Mouse (Mus musculus): Measurements from ENCODE around the gene Il12rb2.

The Il12rb2 gene

DNA sequence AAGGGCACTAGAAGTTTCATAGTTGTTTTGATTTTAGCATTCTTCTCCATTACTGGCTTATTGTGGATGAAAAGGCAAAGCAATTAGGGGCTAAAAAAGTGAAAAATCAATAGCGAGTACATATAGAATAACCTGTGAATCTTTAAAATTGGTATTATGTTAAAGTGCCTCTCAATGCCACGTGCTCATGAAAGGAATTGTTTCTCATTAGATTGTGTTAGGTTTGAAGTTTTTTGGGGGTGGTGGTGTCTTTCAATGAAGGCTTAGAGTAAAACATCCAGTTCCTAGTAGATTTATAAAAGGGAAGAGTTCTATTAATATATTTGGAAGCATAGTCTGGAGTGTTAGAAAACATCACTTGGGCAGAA lies 107.8 kb downstream of the Il12rb2 start:
- no peaks in the 10 kb centered on the region for H3K27me3 ChIP-seq (ENCODE audit: control insufficient read depth, insufficient read depth, low read length, poor library complexity, severe bottlenecking)
- no peak for DNase-seq (ENCODE audit: low read depth, low spot score)
- peaks cover 4% of the 10 kb centered on the region; the same call in 1 of the 2 replicates for H3K36me3 ChIP-seq (ENCODE audit: control insufficient read depth, insufficient read depth, low read length, poor library complexity, severe bottlenecking)

DNA sequence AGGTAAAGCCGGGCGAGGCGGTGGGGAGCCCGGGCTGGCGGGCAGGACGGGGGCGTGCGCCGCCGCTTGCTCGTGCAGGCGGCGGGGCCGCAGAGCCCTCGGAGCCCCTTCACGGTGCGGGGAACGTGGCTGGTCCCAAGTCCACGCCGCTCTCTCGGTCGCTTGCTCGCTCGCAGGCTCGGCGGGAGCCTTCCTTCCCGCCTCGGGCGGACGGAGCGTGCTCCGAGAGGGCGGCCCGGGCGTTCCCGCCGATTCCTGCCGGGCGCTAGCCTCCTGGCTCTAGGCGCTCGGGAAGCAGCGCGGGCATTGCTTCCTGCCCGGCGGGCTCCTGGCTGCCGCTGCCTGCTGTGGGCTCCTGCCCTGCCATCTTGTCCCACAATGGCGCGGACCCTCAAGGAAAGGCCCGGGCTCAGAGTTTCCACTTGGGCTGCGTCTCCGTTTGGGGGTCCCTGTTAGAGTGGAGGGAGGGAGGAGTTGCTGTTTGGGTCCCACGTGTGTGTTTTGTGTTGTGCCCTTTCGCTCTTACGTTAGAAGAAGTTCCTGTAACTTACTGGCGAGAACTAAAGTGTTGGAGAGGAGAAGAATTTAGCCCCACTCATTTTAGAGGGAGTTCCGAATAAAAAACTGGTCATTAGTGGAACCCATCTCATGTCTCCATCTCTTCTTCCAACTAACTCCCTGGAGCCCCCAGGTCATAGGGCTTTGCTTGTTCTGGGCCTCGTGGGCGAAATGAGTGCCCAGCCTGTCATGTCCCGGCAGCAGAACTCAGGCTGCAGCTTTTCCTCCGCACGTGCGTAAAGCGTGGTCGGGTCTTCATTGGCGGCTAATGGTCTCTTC lies 108.4 kb downstream of the Il12rb2 start:
- peak; percentile 34 for DNase-seq (ENCODE audit: low read depth, low spot score)
- Histone ChIP-seq H3K27me3 (ENCODE audit: control insufficient read depth, insufficient read depth, low read length, poor library complexity, severe bottlenecking) (no peaks in the 10 kb centered on the region), H3K36me3 (ENCODE audit: control insufficient read depth, insufficient read depth, low read length, poor library complexity, severe bottlenecking) (peaks cover 2% of the 10 kb centered on the region; the same call in 1 of the 2 replicates)

- DNase-seq (ENCODE audit: low read depth, low spot score): peak; percentile 98
- Histone ChIP-seq H3K36me3 (ENCODE audit: control insufficient read depth, insufficient read depth, low read length, poor library complexity, severe bottlenecking) (peaks cover 2% of the 10 kb centered on the region; the same call in 1 of the 2 replicates), H3K27me3 (ENCODE audit: control insufficient read depth, insufficient read depth, low read length, poor library complexity, severe bottlenecking) (no peaks in the 10 kb centered on the region)
Observed at GRCm38 (mm10) chr6:67266664-67267407, 109.2 kb downstream of the Il12rb2 start.

- Histone ChIP-seq H3K36me3 (ENCODE audit: control insufficient read depth, insufficient read depth, low read length, poor library complexity, severe bottlenecking) (no peaks in the 10 kb centered on the region), H3K27me3 (ENCODE audit: control insufficient read depth, insufficient read depth, low read length, poor library complexity, severe bottlenecking) (no peaks in the 10 kb centered on the region)
- DNase-seq (ENCODE audit: low read depth, low spot score): no peak
Observed at GRCm38 (mm10) chr6:67266159-67266657, 109.8 kb downstream of the Il12rb2 start.

DNA sequence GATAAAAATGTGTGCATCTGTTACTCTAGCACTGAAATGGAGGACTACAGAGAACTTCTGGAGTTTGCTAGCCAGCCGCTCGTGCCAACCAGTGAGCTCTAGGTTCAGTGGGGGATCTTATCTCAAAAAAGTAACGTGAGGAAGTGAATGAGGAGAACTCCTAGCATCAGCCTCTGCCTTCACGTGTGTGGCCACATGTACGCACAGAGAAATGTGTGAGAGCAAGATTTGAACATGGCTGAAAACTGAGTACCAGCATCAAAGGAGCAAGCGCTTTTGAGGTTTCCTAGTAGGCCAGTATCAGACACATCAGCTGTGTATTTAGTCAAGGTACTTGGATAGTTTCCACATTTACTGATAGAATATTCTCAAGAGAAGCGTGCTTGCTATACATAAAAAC lies 111.1 kb downstream of the Il12rb2 start:
- Histone ChIP-seq H3K36me3 (ENCODE audit: control insufficient read depth, insufficient read depth, low read length, poor library complexity, severe bottlenecking) (no peaks in the 10 kb centered on the region), H3K27me3 (ENCODE audit: control insufficient read depth, insufficient read depth, low read length, poor library complexity, severe bottlenecking) (no peaks in the 10 kb centered on the region)
- DNase-seq (ENCODE audit: low read depth, low spot score): no peak

DNA sequence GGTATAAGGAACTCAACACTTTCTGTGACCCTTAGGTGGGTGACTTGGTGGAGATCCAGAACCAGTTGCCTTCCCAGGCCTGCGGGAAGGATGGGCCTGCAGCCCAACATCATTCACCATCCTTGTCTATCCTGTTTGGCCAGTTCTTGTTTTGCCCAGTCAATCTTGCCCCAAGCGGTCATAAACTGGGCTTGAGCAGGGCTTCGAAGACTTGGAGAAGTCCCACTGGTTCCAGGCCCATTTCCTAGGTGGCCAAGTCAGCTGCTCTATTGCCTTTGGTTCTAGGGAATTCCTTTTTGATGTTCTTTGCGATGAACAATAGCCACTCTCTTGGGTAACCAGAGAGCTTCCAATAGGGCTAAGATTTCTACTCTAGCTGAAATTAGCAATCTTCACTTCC lies 124.9 kb downstream of the Il12rb2 start:
- no peaks in the 10 kb centered on the region for H3K36me3 ChIP-seq (ENCODE audit: control insufficient read depth, insufficient read depth, low read length, poor library complexity, severe bottlenecking)
- DNase-seq (ENCODE audit: low read depth, low spot score): no peak
- no peaks in the 10 kb centered on the region for H3K27me3 ChIP-seq (ENCODE audit: control insufficient read depth, insufficient read depth, low read length, poor library complexity, severe bottlenecking)

DNA sequence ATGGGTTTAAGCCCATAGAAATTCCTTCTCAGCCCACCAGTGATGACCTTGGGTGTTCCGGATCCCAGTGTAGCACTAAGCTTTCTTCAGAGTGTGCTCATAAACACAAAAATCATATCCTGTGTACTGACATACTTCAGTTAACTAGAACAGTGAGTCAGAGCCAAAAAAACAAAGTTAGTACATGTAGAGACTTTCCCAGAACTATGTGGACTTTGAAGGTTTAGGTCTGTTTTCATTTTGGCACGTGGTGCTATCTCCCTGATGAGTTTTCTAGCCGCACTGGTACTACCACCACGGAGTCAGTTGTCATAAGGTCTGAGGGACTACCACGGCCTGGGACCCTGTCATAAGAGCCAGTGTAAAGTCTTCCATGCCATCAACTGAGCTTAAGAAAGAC lies 131.5 kb downstream of the Il12rb2 start:
- Histone ChIP-seq H3K36me3 (ENCODE audit: control insufficient read depth, insufficient read depth, low read length, poor library complexity, severe bottlenecking) (no peaks in the 10 kb centered on the region), H3K27me3 (ENCODE audit: control insufficient read depth, insufficient read depth, low read length, poor library complexity, severe bottlenecking) (no peaks in the 10 kb centered on the region)
- DNase-seq (ENCODE audit: low read depth, low spot score): no peak

GRCm38 (mm10) chr6:67243765-67244420 lies 132.1 kb downstream of the Il12rb2 start:
- DNase-seq (ENCODE audit: low read depth, low spot score): no peak
- Histone ChIP-seq H3K27me3 (ENCODE audit: control insufficient read depth, insufficient read depth, low read length, poor library complexity, severe bottlenecking) (no peaks in the 10 kb centered on the region), H3K36me3 (ENCODE audit: control insufficient read depth, insufficient read depth, low read length, poor library complexity, severe bottlenecking) (no peaks in the 10 kb centered on the region)
